Mouse (Mus musculus): ENCODE data around the gene Kif14. TPM values are rescaled to one million over a fixed set of nuclear protein-coding genes. Genes with fewer than 3 reads are reported as not detected.

Gene Kif14
- polyA plus RNA-seq, 1 experiment from 2014 or later: 7.6 TPM

- 9% methylated on average over 6 of the region's 6 CpGs for WGBS
- no peak overlapping the region for H3K9ac ChIP-seq (ENCODE audit: low read length)
- ATAC-seq (replicated peaks; ENCODE audit: low FRiP score, low TSS enrichment, low read depth) (0 out of 2 replicates have a peak, but pooled peaks have one; percentile 36), DNase-seq (ENCODE audit: low spot score) (no peak)
- no peaks in the 10 kb centered on the region for H3K9me3 ChIP-seq (ENCODE audit: control insufficient read depth, low read length)
- peak overlapping the region; percentile 70; the same call in 1 of the 2 replicates for H3K27ac ChIP-seq (ENCODE audit: low read depth)
- H3K4me3 ChIP-seq (ENCODE audit: low read depth, low read length): no peak overlapping the region
- no peaks in the 10 kb centered on the region for H3K27me3 ChIP-seq (replicated peaks; ENCODE audit: control insufficient read depth, insufficient read depth, low read length)
- H3K36me3 ChIP-seq (ENCODE audit: control insufficient read depth, insufficient read depth, low read length): peaks cover 42% of the 10 kb centered on the region
- peaks cover 5% of the 10 kb centered on the region; the same call in 1 of the 2 replicates for H3K4me1 ChIP-seq (replicated peaks; ENCODE audit: control insufficient read depth, insufficient read depth, low read length)
- no peak overlapping the region for H3K4me2 ChIP-seq (ENCODE audit: low read length)
These were observed 46.2 kb downstream of the Kif14 start for GRCm38 (mm10) chr1:136512317-136512716.

GRCm38 (mm10) chr1:136513181-136513580 is 47.0 kb downstream of the Kif14 start:
- Histone ChIP-seq H3K4me1 (replicated peaks; ENCODE audit: control insufficient read depth, insufficient read depth, low read length) (peaks cover 5% of the 10 kb centered on the region; the same call in 1 of the 2 replicates), H3K27ac (ENCODE audit: low read depth) (peak overlapping the region; percentile 70; the same call in 1 of the 2 replicates), H3K9ac (ENCODE audit: low read length) (no peak overlapping the region), H3K36me3 (ENCODE audit: control insufficient read depth, insufficient read depth, low read length) (peaks cover 42% of the 10 kb centered on the region), H3K4me2 (ENCODE audit: low read length) (no peak overlapping the region), H3K9me3 (ENCODE audit: control insufficient read depth, low read length) (no peaks in the 10 kb centered on the region), H3K4me3 (ENCODE audit: low read depth, low read length) (no peak overlapping the region), H3K27me3 (replicated peaks; ENCODE audit: control insufficient read depth, insufficient read depth, low read length) (no peaks in the 10 kb centered on the region)
- WGBS: 75% methylated on average over 11 of the region's 11 CpGs
- ATAC-seq (replicated peaks; ENCODE audit: low FRiP score, low TSS enrichment, low read depth): no peak
- no peak for DNase-seq (ENCODE audit: low spot score)

GRCm38 (mm10) chr1:136518699-136519356 is 52.7 kb downstream of the Kif14 start:
- H3K4me3 ChIP-seq (ENCODE audit: low read depth, low read length): no peak overlapping the region
- H3K27me3 ChIP-seq (replicated peaks; ENCODE audit: control insufficient read depth, insufficient read depth, low read length): no peaks in the 10 kb centered on the region
- H3K27ac ChIP-seq (ENCODE audit: low read depth): no peak overlapping the region
- H3K9ac ChIP-seq (ENCODE audit: low read length): no peak overlapping the region
- DNase-seq (ENCODE audit: low spot score) (no peak), ATAC-seq (replicated peaks; ENCODE audit: low FRiP score, low TSS enrichment, low read depth) (0 out of 2 replicates have a peak, but pooled peaks have one; percentile 56)
- H3K36me3 ChIP-seq (ENCODE audit: control insufficient read depth, insufficient read depth, low read length): peaks cover 46% of the 10 kb centered on the region
- H3K4me2 ChIP-seq (ENCODE audit: low read length): no peak overlapping the region
- 35% methylated on average over 7 of the region's 7 CpGs for WGBS
- 0 out of 2 replicates have a peak, but pooled peaks cover 2% of the 10 kb centered on the region for H3K4me1 ChIP-seq (replicated peaks; ENCODE audit: control insufficient read depth, insufficient read depth, low read length)
- no peaks in the 10 kb centered on the region for H3K9me3 ChIP-seq (ENCODE audit: control insufficient read depth, low read length)

- H3K4me3 ChIP-seq (ENCODE audit: low read depth, low read length): no peak overlapping the region
- H3K4me2 ChIP-seq (ENCODE audit: low read length): no peak overlapping the region
- DNase-seq (ENCODE audit: low spot score): peak; percentile 65
- peaks cover 30% of the 10 kb centered on the region for H3K36me3 ChIP-seq (ENCODE audit: control insufficient read depth, insufficient read depth, low read length)
- no peaks in the 10 kb centered on the region for H3K27me3 ChIP-seq (replicated peaks; ENCODE audit: control insufficient read depth, insufficient read depth, low read length)
- 68% methylated on average over 11 of the region's 11 CpGs for WGBS
- no peaks in the 10 kb centered on the region for H3K9me3 ChIP-seq (ENCODE audit: control insufficient read depth, low read length)
- H3K4me1 ChIP-seq (replicated peaks; ENCODE audit: control insufficient read depth, insufficient read depth, low read length): 0 out of 2 replicates have a peak, but pooled peaks cover 2% of the 10 kb centered on the region
- H3K9ac ChIP-seq (ENCODE audit: low read length): no peak overlapping the region
- no peak overlapping the region for H3K27ac ChIP-seq (ENCODE audit: low read depth)
- no peak; the same call in 1 of the 2 replicates for ATAC-seq (replicated peaks; ENCODE audit: low FRiP score, low TSS enrichment, low read depth)
These were observed 55.3 kb downstream of the Kif14 start for GRCm38 (mm10) chr1:136521363-136521937.

GRCm38 (mm10) chr1:136524917-136525316 is 58.8 kb downstream of the Kif14 start:
- no peak overlapping the region for H3K4me3 ChIP-seq (ENCODE audit: low read depth, low read length)
- DNase-seq (ENCODE audit: low spot score) (peak; percentile 85), ATAC-seq (replicated peaks; ENCODE audit: low FRiP score, low TSS enrichment, low read depth) (no peak)
- no peak overlapping the region for H3K9ac ChIP-seq (ENCODE audit: low read length)
- no peak overlapping the region for H3K27ac ChIP-seq (ENCODE audit: low read depth)
- H3K4me1 ChIP-seq (replicated peaks; ENCODE audit: control insufficient read depth, insufficient read depth, low read length): no peaks in the 10 kb centered on the region
- peaks cover 36% of the 10 kb centered on the region for H3K36me3 ChIP-seq (ENCODE audit: control insufficient read depth, insufficient read depth, low read length)
- H3K27me3 ChIP-seq (replicated peaks; ENCODE audit: control insufficient read depth, insufficient read depth, low read length): no peaks in the 10 kb centered on the region
- H3K4me2 ChIP-seq (ENCODE audit: low read length): no peak overlapping the region
- H3K9me3 ChIP-seq (ENCODE audit: control insufficient read depth, low read length): no peaks in the 10 kb centered on the region
- 36% methylated on average over 2 of the region's 2 CpGs for WGBS

GRCm38 (mm10) chr1:136525818-136526217 is 59.7 kb downstream of the Kif14 start:
- DNase-seq (ENCODE audit: low spot score) (no peak), ATAC-seq (replicated peaks; ENCODE audit: low FRiP score, low TSS enrichment, low read depth) (no peak)
- H3K4me2 ChIP-seq (ENCODE audit: low read length): no peak overlapping the region
- no peak overlapping the region for H3K9ac ChIP-seq (ENCODE audit: low read length)
- WGBS: 72% methylated on average over 6 of the region's 6 CpGs
- H3K36me3 ChIP-seq (ENCODE audit: control insufficient read depth, insufficient read depth, low read length): peaks cover 38% of the 10 kb centered on the region
- H3K4me3 ChIP-seq (ENCODE audit: low read depth, low read length): no peak overlapping the region
- no peaks in the 10 kb centered on the region for H3K9me3 ChIP-seq (ENCODE audit: control insufficient read depth, low read length)
- H3K27me3 ChIP-seq (replicated peaks; ENCODE audit: control insufficient read depth, insufficient read depth, low read length): no peaks in the 10 kb centered on the region
- peak overlapping the region; percentile 57 for H3K27ac ChIP-seq (ENCODE audit: low read depth)
- H3K4me1 ChIP-seq (replicated peaks; ENCODE audit: control insufficient read depth, insufficient read depth, low read length): no peaks in the 10 kb centered on the region

- Histone ChIP-seq H3K4me2 (ENCODE audit: low read length) (no peak overlapping the region), H3K36me3 (ENCODE audit: control insufficient read depth, insufficient read depth, low read length) (peaks cover 38% of the 10 kb centered on the region), H3K9ac (ENCODE audit: low read length) (no peak overlapping the region), H3K27me3 (replicated peaks; ENCODE audit: control insufficient read depth, insufficient read depth, low read length) (no peaks in the 10 kb centered on the region), H3K4me1 (replicated peaks; ENCODE audit: control insufficient read depth, insufficient read depth, low read length) (no peaks in the 10 kb centered on the region), H3K27ac (ENCODE audit: low read depth) (peak overlapping the region; percentile 74), H3K4me3 (ENCODE audit: low read depth, low read length) (no peak overlapping the region), H3K9me3 (ENCODE audit: control insufficient read depth, low read length) (no peaks in the 10 kb centered on the region)
- no peak for DNase-seq (ENCODE audit: low spot score)
- WGBS: 74% methylated on average over 16 of the region's 16 CpGs
- ATAC-seq (replicated peaks; ENCODE audit: low FRiP score, low TSS enrichment, low read depth): no peak
These were observed 61.0 kb downstream of the Kif14 start for GRCm38 (mm10) chr1:136527163-136527562.

- no peak overlapping the region for H3K4me3 ChIP-seq (ENCODE audit: low read depth, low read length)
- no peak overlapping the region for H3K4me2 ChIP-seq (ENCODE audit: low read length)
- no peak overlapping the region for H3K27ac ChIP-seq (ENCODE audit: low read depth)
- H3K9me3 ChIP-seq (ENCODE audit: control insufficient read depth, low read length): no peaks in the 10 kb centered on the region
- ATAC-seq (replicated peaks; ENCODE audit: low FRiP score, low TSS enrichment, low read depth) (no peak), DNase-seq (ENCODE audit: low spot score) (no peak)
- H3K9ac ChIP-seq (ENCODE audit: low read length): no peak overlapping the region
- H3K27me3 ChIP-seq (replicated peaks; ENCODE audit: control insufficient read depth, insufficient read depth, low read length): no peaks in the 10 kb centered on the region
- H3K36me3 ChIP-seq (ENCODE audit: control insufficient read depth, insufficient read depth, low read length): peaks cover 13% of the 10 kb centered on the region
- no peaks in the 10 kb centered on the region for H3K4me1 ChIP-seq (replicated peaks; ENCODE audit: control insufficient read depth, insufficient read depth, low read length)
- WGBS: 90% methylated on average over 3 of the region's 3 CpGs
These were observed 66.4 kb downstream of the Kif14 start for GRCm38 (mm10) chr1:136532556-136532955.
